Mouse (Mus musculus): Measurements from ENCODE around the gene Mrpl30.

DNA sequence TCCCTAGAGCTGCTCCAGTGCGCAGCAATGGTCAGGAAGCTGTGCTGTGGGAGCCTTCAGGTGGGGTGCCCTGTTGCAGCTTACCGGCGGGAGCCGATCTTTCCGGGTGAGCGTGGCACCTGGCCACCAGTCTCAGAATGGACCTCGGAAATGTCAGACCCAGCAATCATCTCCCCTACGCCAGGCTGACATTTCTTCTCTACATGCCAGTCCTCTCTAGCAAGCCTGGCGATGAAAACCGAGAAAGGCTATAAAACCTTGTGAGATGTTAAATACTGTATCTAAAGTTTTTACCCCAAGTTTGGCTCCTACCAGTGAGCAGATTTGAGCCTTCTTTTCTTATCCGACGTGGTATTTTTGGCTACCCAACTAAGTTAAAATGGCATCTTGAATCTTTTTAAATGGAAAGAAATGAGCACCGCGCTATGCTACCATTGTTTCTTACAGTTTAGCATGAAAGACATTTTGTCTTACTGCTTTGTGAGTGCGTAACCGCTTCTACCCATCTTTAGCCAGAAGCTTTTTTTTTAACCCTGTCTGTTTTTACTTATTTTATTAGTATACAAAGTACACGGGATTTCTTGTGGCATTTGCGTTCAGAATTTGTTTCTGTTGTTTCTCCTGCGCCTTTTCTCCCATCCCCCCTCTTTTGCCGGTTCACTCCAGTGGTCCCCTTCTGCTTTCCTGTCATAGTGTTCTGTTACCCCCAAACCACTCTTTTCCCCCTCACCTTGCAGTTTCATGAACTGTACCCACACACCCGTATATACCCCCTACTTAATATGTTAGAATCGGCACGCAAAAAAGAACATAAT, 24.7 kb upstream of the Mrpl30 start:
- no peak for TF ChIP-seq CTCF (IDR thresholded peaks at IDR 0.05; ENCODE audit: extremely low read depth, insufficient read depth, low read length)
- no peak for TF ChIP-seq POLR2A (IDR thresholded peaks at IDR 0.05; ENCODE audit: extremely low read depth, insufficient read depth, low read length)

Measured in cortical plate, adult 2 months (tissue).